Comparison of ENCODE assay signal across 8 mouse cellular contexts in genomic region chr10:41934633-41935475, GRCm38 (mm10).
DNase-seq lines count a peak whose midpoint lies in the region; ATAC-seq lines count a peak whose summit lies in the region.

No protein-coding gene starts in this region.

- H3K27me3 ChIP-seq in embryonic facial prominence, embryonic 11.5 days (ENCODE audit: control insufficient read depth, insufficient read depth, low read length): no peaks in the 10 kb centered on the region
- H3K27me3 ChIP-seq in midbrain, embryonic 12.5 days: peaks cover 3% of the 10 kb centered on the region; the same call in 1 of the 2 replicates
- H3K27me3 ChIP-seq in stomach, embryonic 15.5 days (replicated peaks): no peaks in the 10 kb centered on the region

- no peak; the same call in 1 of the 2 replicates for ATAC-seq in embryonic facial prominence, embryonic 11.5 days (replicated peaks; ENCODE audit: insufficient number of reproducible peaks, low FRiP score, low TSS enrichment, low read depth)
- peak; percentile 77 for ATAC-seq in midbrain, embryonic 12.5 days (ENCODE audit: low FRiP score, low read depth)
- ATAC-seq in stomach, embryonic 15.5 days (ENCODE audit: insufficient read depth, low FRiP score, low read depth): peak; percentile 60; the same call in 1 of the 2 replicates

- 21% methylated on average over 21 of the region's 21 CpGs for WGBS in embryonic facial prominence, embryonic 11.5 days
- WGBS in midbrain, embryonic 12.5 days: 13% methylated on average over 21 of the region's 21 CpGs
- WGBS in stomach, embryonic 15.5 days: 15% methylated on average over 21 of the region's 21 CpGs

- H3K36me3 ChIP-seq in embryonic facial prominence, embryonic 11.5 days (replicated peaks; ENCODE audit: control insufficient read depth, insufficient read depth, low read depth, low read length): no peaks in the 10 kb centered on the region
- no peaks in the 10 kb centered on the region for H3K36me3 ChIP-seq in midbrain, embryonic 12.5 days
- H3K36me3 ChIP-seq in stomach, embryonic 15.5 days: no peaks in the 10 kb centered on the region

- peak; percentile 90 for DNase-seq in adrenal gland, postnatal 14 days
- peak; percentile 27 for DNase-seq in embryonic facial prominence, embryonic 11.5 days (ENCODE audit: low spot score)
- peak; percentile 100 for DNase-seq in heart, adult 11 months
- peak; percentile 92 for DNase-seq in kidney, adult 18-20 months
- peak; percentile 79 to 84 for DNase-seq in left cerebral cortex, postnatal 36 days (ENCODE audit: low spot score in 2 of 2)
- no peak for DNase-seq in T-cell, adult 2 months (ENCODE audit: low spot score)

- H3K9me3 ChIP-seq in embryonic facial prominence, embryonic 11.5 days (replicated peaks; ENCODE audit: control insufficient read depth, low read length): no peaks in the 10 kb centered on the region
- no peaks in the 10 kb centered on the region for H3K9me3 ChIP-seq in midbrain, embryonic 12.5 days
- H3K9me3 ChIP-seq in stomach, embryonic 15.5 days: no peaks in the 10 kb centered on the region

- no peak overlapping the region for H3K4me3 ChIP-seq in embryonic facial prominence, embryonic 11.5 days (ENCODE audit: low read depth, low read length)
- peak overlapping the region; percentile 18 for H3K4me3 ChIP-seq in midbrain, embryonic 12.5 days
- H3K4me3 ChIP-seq in stomach, embryonic 15.5 days (replicated peaks): no peak overlapping the region

- intact Hi-C loops in left cerebral cortex, postnatal 36 days (cut with DNase I): loop anchor here (5.0 kb wide), 3 partner anchors 47 to 113 kb away; no protein-coding TSS in a partner anchor

- peak overlapping the region; percentile 41 for H3K9ac ChIP-seq in embryonic facial prominence, embryonic 11.5 days (replicated peaks; ENCODE audit: low read length)
- 0 out of 2 replicates have a peak overlapping the region, but pooled peaks have one; percentile 2 for H3K9ac ChIP-seq in midbrain, embryonic 12.5 days (replicated peaks)
- no peak overlapping the region for H3K9ac ChIP-seq in stomach, embryonic 15.5 days

- peaks cover 2% of the 10 kb centered on the region; the same call in 1 of the 2 replicates for H3K4me1 ChIP-seq in embryonic facial prominence, embryonic 11.5 days (ENCODE audit: control insufficient read depth, insufficient read depth, low read length)
- H3K4me1 ChIP-seq in midbrain, embryonic 12.5 days: peaks cover 18% of the 10 kb centered on the region
- H3K4me1 ChIP-seq in stomach, embryonic 15.5 days: peaks cover 15% of the 10 kb centered on the region

- H3K27ac ChIP-seq in embryonic facial prominence, embryonic 11.5 days (replicated peaks; ENCODE audit: low read depth, low read length): no peak overlapping the region
- peak overlapping the region; percentile 65 for H3K27ac ChIP-seq in midbrain, embryonic 12.5 days (replicated peaks)
- peak overlapping the region; percentile 51 for H3K27ac ChIP-seq in stomach, embryonic 15.5 days

- H3K4me2 ChIP-seq in embryonic facial prominence, embryonic 11.5 days (ENCODE audit: low read depth, low read length): peak overlapping the region; percentile 32
- H3K4me2 ChIP-seq in midbrain, embryonic 12.5 days (replicated peaks): peak overlapping the region; percentile 44
- H3K4me2 ChIP-seq in stomach, embryonic 15.5 days: peak overlapping the region; percentile 47
